Mouse (Mus musculus): ENCODE results near the gene Rexo1. TPM values are rescaled to one million over a fixed set of nuclear protein-coding genes. Genes with fewer than 3 reads are reported as not detected.

The Rexo1 gene
- polyA plus RNA-seq, 1 experiment from 2014 or later = 29.5 TPM

- WGBS = under 1% methylated on average over 54 of the region's 54 CpGs
- Histone ChIP-seq H3K27ac (peak within 1 kb of the TSS; percentile 90), H3K9ac (peak within 1 kb of the TSS; percentile 66), H3K4me2 (peak within 1 kb of the TSS; percentile 79), H3K4me1 (peaks cover 24% of the 10 kb centered on the region), H3K4me3 (replicated peaks) (peak within 1 kb of the TSS; percentile 70), H3K27me3 (peaks cover 2% of the 10 kb centered on the region; the same call in 1 of the 2 replicates), H3K9me3 (replicated peaks) (no peaks in the 10 kb centered on the region), H3K36me3 (peaks cover 18% of the 10 kb centered on the region)
- peak; percentile 95 for ATAC-seq (replicated peaks; ENCODE audit: low FRiP score)
Observed at GRCm38 (mm10) chr10:80602698-80603325, 41.5 kb upstream of the Rexo1 start, which contains the start of the genes Scamp4 and Adat3. Gene Scamp4, plus strand, starts transcription at chr10:80602872. Gene Adat3, plus strand, starts transcription at chr10:80602880.

- no peaks in the 10 kb centered on the region for H3K4me1 ChIP-seq
- 39% methylated on average over 4 of the region's 4 CpGs for WGBS
Observed at GRCm38 (mm10) chr10:80596318-80596717, 35.0 kb upstream of the Rexo1 start.

GRCm38 (mm10) chr10:80589879-80590854, 28.8 kb upstream of the Rexo1 start, which contains the start of gene Abhd17a:
Gene Abhd17a, minus strand, starts transcription at chr10:80590341.
- under 1% methylated on average over 71 of the region's 73 CpGs for WGBS
- H3K36me3 ChIP-seq = peaks cover 14% of the 10 kb centered on the region
- no peaks in the 10 kb centered on the region for H3K9me3 ChIP-seq (replicated peaks)
- H3K9ac ChIP-seq = peak within 1 kb of the TSS; percentile 94
- peak within 1 kb of the TSS; percentile 81 for H3K27ac ChIP-seq
- peak within 1 kb of the TSS; percentile 90 for H3K4me2 ChIP-seq
- H3K4me3 ChIP-seq (replicated peaks) = peak within 1 kb of the TSS; percentile 97
- peak; percentile 95 for ATAC-seq (replicated peaks; ENCODE audit: low FRiP score)
- H3K27me3 ChIP-seq = no peaks in the 10 kb centered on the region
- H3K4me1 ChIP-seq = peaks cover 42% of the 10 kb centered on the region

More at GRCm38 (mm10) chr10:80596318-80596717, 35.0 kb upstream of the Rexo1 start:
- no peak overlapping the region for H3K4me2 ChIP-seq
- peaks cover 2% of the 10 kb centered on the region; the same call in 1 of the 2 replicates for H3K27me3 ChIP-seq
- no peak overlapping the region for H3K27ac ChIP-seq
- no peak overlapping the region for H3K9ac ChIP-seq
- no peak overlapping the region for H3K4me3 ChIP-seq (replicated peaks)
- H3K9me3 ChIP-seq (replicated peaks) = no peaks in the 10 kb centered on the region
- ATAC-seq (replicated peaks; ENCODE audit: low FRiP score) = no peak
- H3K36me3 ChIP-seq = no peaks in the 10 kb centered on the region

GRCm38 (mm10) chr10:80589127-80589878, 27.9 kb upstream of the Rexo1 start:
- Histone ChIP-seq H3K9me3 (replicated peaks) (no peaks in the 10 kb centered on the region), H3K27ac (peak overlapping the region; percentile 81), H3K27me3 (no peaks in the 10 kb centered on the region), H3K4me1 (peaks cover 49% of the 10 kb centered on the region), H3K4me3 (replicated peaks) (peak overlapping the region; percentile 97), H3K4me2 (peak overlapping the region; percentile 90), H3K9ac (peak overlapping the region; percentile 94), H3K36me3 (peaks cover 22% of the 10 kb centered on the region)
- no peak for ATAC-seq (replicated peaks; ENCODE audit: low FRiP score)
- WGBS = 13% methylated on average over 12 of the region's 12 CpGs

- Histone ChIP-seq H3K9ac (no peak overlapping the region), H3K27me3 (no peaks in the 10 kb centered on the region), H3K9me3 (replicated peaks) (no peaks in the 10 kb centered on the region), H3K4me1 (peaks cover 55% of the 10 kb centered on the region), H3K4me2 (peak overlapping the region; percentile 42), H3K4me3 (replicated peaks) (peak overlapping the region; percentile 17), H3K27ac (peak overlapping the region; percentile 78), H3K36me3 (peaks cover 38% of the 10 kb centered on the region)
- WGBS = 36% methylated on average over 4 of the region's 4 CpGs
- no peak for ATAC-seq (replicated peaks; ENCODE audit: low FRiP score)
Observed at GRCm38 (mm10) chr10:80587305-80587657, 25.9 kb upstream of the Rexo1 start.

GRCm38 (mm10) chr10:80586407-80587304, 25.3 kb upstream of the Rexo1 start:
- Histone ChIP-seq H3K4me1 (peaks cover 55% of the 10 kb centered on the region), H3K27ac (peak overlapping the region; percentile 78), H3K4me3 (replicated peaks) (peak overlapping the region; percentile 17), H3K4me2 (peak overlapping the region; percentile 42), H3K9ac (no peak overlapping the region), H3K27me3 (no peaks in the 10 kb centered on the region), H3K9me3 (replicated peaks) (no peaks in the 10 kb centered on the region), H3K36me3 (peaks cover 42% of the 10 kb centered on the region)
- WGBS = 92% methylated on average over 51 of the region's 51 CpGs
- no peak for ATAC-seq (replicated peaks; ENCODE audit: low FRiP score)

GRCm38 (mm10) chr10:80585581-80585980, 24.2 kb upstream of the Rexo1 start:
- Histone ChIP-seq H3K27me3 (no peaks in the 10 kb centered on the region), H3K4me3 (replicated peaks) (peak overlapping the region; percentile 17), H3K4me1 (peaks cover 53% of the 10 kb centered on the region), H3K9me3 (replicated peaks) (no peaks in the 10 kb centered on the region), H3K36me3 (peaks cover 45% of the 10 kb centered on the region), H3K27ac (0 out of 2 replicates have a peak overlapping the region, but pooled peaks have one; percentile 52), H3K4me2 (peak overlapping the region; percentile 42), H3K9ac (0 out of 2 replicates have a peak overlapping the region, but pooled peaks have one; percentile 15)
- no peak for ATAC-seq (replicated peaks; ENCODE audit: low FRiP score)
- WGBS = 90% methylated on average over 8 of the region's 8 CpGs

- H3K27ac ChIP-seq = peak overlapping the region; percentile 52
- 0 out of 2 replicates have a peak overlapping the region, but pooled peaks have one; percentile 2 for H3K4me3 ChIP-seq (replicated peaks)
- H3K9me3 ChIP-seq (replicated peaks) = no peaks in the 10 kb centered on the region
- H3K27me3 ChIP-seq = no peaks in the 10 kb centered on the region
- peaks cover 45% of the 10 kb centered on the region for H3K36me3 ChIP-seq
- H3K9ac ChIP-seq = no peak overlapping the region
- H3K4me2 ChIP-seq = peak overlapping the region; percentile 42
- 0 out of 2 replicates have a peak, but pooled peaks have one; percentile 7 for ATAC-seq (replicated peaks; ENCODE audit: low FRiP score)
- WGBS = 76% methylated on average over 12 of the region's 12 CpGs
- H3K4me1 ChIP-seq = peaks cover 52% of the 10 kb centered on the region
Observed at GRCm38 (mm10) chr10:80584642-80585552, 23.5 kb upstream of the Rexo1 start.

GRCm38 (mm10) chr10:80584045-80584488, 22.7 kb upstream of the Rexo1 start:
- 63% methylated on average over 12 of the region's 12 CpGs for WGBS
- peak overlapping the region; percentile 42; the same call in 1 of the 2 replicates for H3K4me2 ChIP-seq
- H3K9ac ChIP-seq = no peak overlapping the region
- no peaks in the 10 kb centered on the region for H3K27me3 ChIP-seq
- peaks cover 52% of the 10 kb centered on the region for H3K4me1 ChIP-seq
- H3K9me3 ChIP-seq (replicated peaks) = no peaks in the 10 kb centered on the region
- peaks cover 45% of the 10 kb centered on the region for H3K36me3 ChIP-seq
- H3K27ac ChIP-seq = peak overlapping the region; percentile 52; the same call in 1 of the 2 replicates
- H3K4me3 ChIP-seq (replicated peaks) = no peak overlapping the region
- ATAC-seq (replicated peaks; ENCODE audit: low FRiP score) = 0 out of 2 replicates have a peak, but pooled peaks have one; percentile 27

GRCm38 (mm10) chr10:80583047-80583446, 21.7 kb upstream of the Rexo1 start:
- H3K4me1 ChIP-seq = peaks cover 51% of the 10 kb centered on the region
- ATAC-seq (replicated peaks; ENCODE audit: low FRiP score) = no peak
- H3K9me3 ChIP-seq (replicated peaks) = no peaks in the 10 kb centered on the region
- H3K36me3 ChIP-seq = peaks cover 45% of the 10 kb centered on the region
- no peak overlapping the region for H3K4me2 ChIP-seq
- no peaks in the 10 kb centered on the region for H3K27me3 ChIP-seq
- no peak overlapping the region for H3K9ac ChIP-seq
- 92% methylated on average over 5 of the region's 5 CpGs for WGBS
- no peak overlapping the region for H3K4me3 ChIP-seq (replicated peaks)
- no peak overlapping the region for H3K27ac ChIP-seq

Data from kidney, embryonic 15.5 days (tissue).